Mouse (Mus musculus) T-helper 2 cell (primary cell): ENCODE data around the gene Phrf1.

Experiments used
- in situ Hi-C: fragments of 300-600 bp; cut with MboI, MseI; formaldehyde crosslinking; loops from one replicate; pipeline ENCODE4 v1.15.1; 2025; ENCODE audit warnings: high pct_unique_total_duplicates

The Phrf1 gene

GRCm38 (mm10) chr7:141291921-141292582, 63.5 kb downstream of the Phrf1 start, which contains the start of gene Drd4:
Drd4 (plus strand) TSS chr7:141292006.
- in situ Hi-C loops: no loop called here

- in situ Hi-C loops: no loop called here
These were observed 64.2 kb downstream of the Phrf1 start for GRCm38 (mm10) chr7:141292583-141293388.

- in situ Hi-C loops: no loop called here
These were observed 65.4 kb downstream of the Phrf1 start for GRCm38 (mm10) chr7:141293852-141294471.

- in situ Hi-C loops: no loop called here
These were observed 65.9 kb downstream of the Phrf1 start for GRCm38 (mm10) chr7:141294479-141294878.

- in situ Hi-C loops: no loop called here
These were observed 69.5 kb downstream of the Phrf1 start for GRCm38 (mm10) chr7:141297926-141298650.

DNA sequence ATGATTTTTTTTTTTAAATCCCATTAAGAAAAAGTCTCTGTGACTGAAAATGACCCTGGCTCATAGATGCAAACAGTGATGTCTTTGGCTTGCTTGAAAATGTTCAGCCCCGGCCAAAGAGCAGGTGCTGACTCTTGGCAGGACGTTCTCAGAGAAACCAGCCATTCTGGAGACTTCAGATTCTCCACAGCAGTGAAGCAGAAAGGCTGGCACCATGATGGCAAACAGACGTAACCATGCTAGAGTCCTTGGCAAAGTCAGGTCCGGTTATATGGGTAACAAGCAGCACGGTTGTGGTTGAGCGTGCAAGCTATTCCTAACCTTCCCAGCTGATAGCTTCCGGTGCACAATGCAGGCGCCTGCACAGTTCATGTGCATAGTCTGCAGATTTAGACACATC, 70.6 kb downstream of the Phrf1 start:
- in situ Hi-C loops: no loop called here

GRCm38 (mm10) chr7:141301386-141301785, 72.8 kb downstream of the Phrf1 start:
- in situ Hi-C loops: no loop called here

DNA sequence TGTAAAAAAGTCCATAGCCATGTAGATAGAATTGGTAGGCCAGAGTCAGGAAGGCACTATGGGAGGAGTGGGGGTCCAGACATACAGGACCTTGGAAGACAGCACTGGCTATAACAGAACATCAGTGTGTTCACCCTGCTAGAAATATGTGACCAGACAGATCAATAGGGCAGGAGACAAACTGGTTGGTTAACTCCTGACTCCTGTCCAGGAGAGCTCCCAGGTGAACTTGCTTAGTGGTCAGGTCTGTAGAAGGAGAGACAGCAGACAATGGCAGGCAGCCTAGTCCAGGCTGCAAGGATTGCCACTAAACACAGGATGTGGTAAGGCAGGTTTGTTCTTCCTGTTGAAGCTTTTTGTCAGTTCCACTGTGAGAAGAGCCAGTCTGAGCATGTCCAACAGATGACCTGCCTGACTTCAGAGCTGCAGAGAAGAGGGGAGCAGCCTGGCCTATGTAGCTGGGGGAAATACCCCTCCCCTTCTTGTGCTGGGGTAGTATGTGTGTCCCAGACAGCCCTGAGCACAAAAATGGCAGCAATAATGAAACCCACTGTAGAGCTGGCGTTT, 74.2 kb downstream of the Phrf1 start:
- in situ Hi-C loops: no loop called here

- in situ Hi-C loops: no loop called here
These were observed 76.0 kb downstream of the Phrf1 start for GRCm38 (mm10) chr7:141304537-141304936.
